Mouse (Mus musculus): ENCODE measurements at regions not wholly inside any gene's neighbourhood (a gene's known extent, or its start where the extent isn't known, plus 50 kb on each side); places are given as distances from the start of the nearest gene placed in this dataset.

- no peak for DNase-seq (ENCODE audit: low spot score)
These were observed 717.6 kb upstream of the Car8 start for GRCm38 (mm10) chr4:8956312-8957022.

- peak; percentile 35 for DNase-seq (ENCODE audit: low spot score)
These were observed 716.5 kb upstream of the Car8 start for GRCm38 (mm10) chr4:8955306-8955705.

GRCm38 (mm10) chr4:8954356-8954914 lies 715.6 kb upstream of the Car8 start:
- peak; percentile 91 for DNase-seq (ENCODE audit: low spot score)

- DNase-seq (ENCODE audit: low spot score): peak; percentile 53
These were observed 714.3 kb upstream of the Car8 start for GRCm38 (mm10) chr4:8953181-8953580.

- no peak for DNase-seq (ENCODE audit: low spot score)
These were observed 711.1 kb upstream of the Car8 start for GRCm38 (mm10) chr4:8949951-8950350.

GRCm38 (mm10) chr4:8949537-8949936 lies 710.7 kb upstream of the Car8 start:
- DNase-seq (ENCODE audit: low spot score): no peak

GRCm38 (mm10) chr4:8945116-8945515 lies 706.3 kb upstream of the Car8 start:
- peak; percentile 61 for DNase-seq (ENCODE audit: low spot score)

- no peak for DNase-seq (ENCODE audit: low spot score)
These were observed 704.2 kb upstream of the Car8 start for GRCm38 (mm10) chr4:8943080-8943479.

GRCm38 (mm10) chr4:8938948-8939411 lies 700.1 kb upstream of the Car8 start:
- DNase-seq (ENCODE audit: low spot score): peak; percentile 88

GRCm38 (mm10) chr4:8935899-8936298 lies 697.1 kb upstream of the Car8 start:
- DNase-seq (ENCODE audit: low spot score): no peak

GRCm38 (mm10) chr4:8934541-8934940 lies 695.7 kb upstream of the Car8 start:
- no peak for DNase-seq (ENCODE audit: low spot score)

GRCm38 (mm10) chr4:8929346-8929745 lies 690.5 kb upstream of the Car8 start:
- DNase-seq (ENCODE audit: low spot score): no peak

GRCm38 (mm10) chr4:8928551-8929305 lies 689.9 kb upstream of the Car8 start:
- DNase-seq (ENCODE audit: low spot score): no peak

GRCm38 (mm10) chr4:8927276-8927906 lies 688.5 kb upstream of the Car8 start:
- no peak for DNase-seq (ENCODE audit: low spot score)

GRCm38 (mm10) chr4:8926642-8927275 lies 687.9 kb upstream of the Car8 start:
- DNase-seq (ENCODE audit: low spot score): no peak

GRCm38 (mm10) chr4:8922695-8923363 lies 684.0 kb upstream of the Car8 start:
- no peak for DNase-seq (ENCODE audit: low spot score)

- DNase-seq (ENCODE audit: low spot score): no peak
These were observed 682.9 kb upstream of the Car8 start for GRCm38 (mm10) chr4:8921477-8922385.

- no peak for DNase-seq (ENCODE audit: low spot score)
These were observed 681.5 kb upstream of the Car8 start for GRCm38 (mm10) chr4:8920306-8920705.

GRCm38 (mm10) chr4:8919366-8919984 lies 680.6 kb upstream of the Car8 start:
- DNase-seq (ENCODE audit: low spot score): no peak

Data from gastrocnemius, adult 18-20 months (tissue).